Mouse (Mus musculus) hindbrain, embryonic 14.5 days (tissue): ENCODE results near the gene Upp2. TPM values are rescaled to one million over a fixed set of nuclear protein-coding genes. Genes with fewer than 3 reads are reported as not detected.

Experiments
- ATAC-seq: fragments of 200-750 bp; cut with Nextera tagmentation; 2 replicates; pipeline ENCODE4 v1.8.0; 2017; ENCODE audit warnings: moderate number of reproducible peaks, mild to moderate bottlenecking, moderate TSS enrichment, moderate library complexity; ENCODE audit not compliant: low FRiP score
- DNase-seq: peaks from one replicate; pipeline ENCODE4 v3.0.0-alpha.2; 2015; ENCODE audit warnings: low spot score
- H3K27ac ChIP-seq: fragments of 300-500 bp; sonication (generic); 2 replicates; pipeline ENCODE4 v1.5.1; 2014; ENCODE audit warnings: mild to moderate bottlenecking, moderate library complexity
- H3K27me3 ChIP-seq: fragments of 300-500 bp; sonication (generic); 2 replicates; pipeline ENCODE4 v1.6.1; 2014; ENCODE audit warnings: mild to moderate bottlenecking, low read length, mixed read lengths; ENCODE audit not compliant: control insufficient read depth, insufficient read depth
- H3K36me3 ChIP-seq: fragments of 300-500 bp; sonication (generic); replicated peaks from 2 replicates; pipeline ENCODE4 v1.6.1; 2014; ENCODE audit not compliant: control insufficient read depth, insufficient read depth
- H3K4me1 ChIP-seq: fragments of 300-500 bp; sonication (generic); replicated peaks from 2 replicates; pipeline ENCODE4 v1.6.1; 2014; ENCODE audit warnings: antibody characterized with exemption, low read length, mixed read lengths; ENCODE audit not compliant: control insufficient read depth, insufficient read depth
- H3K4me2 ChIP-seq: fragments of 300-500 bp; sonication (generic); replicated peaks from 2 replicates; pipeline ENCODE4 v1.6.1; 2014; ENCODE audit warnings: mild to moderate bottlenecking, moderate library complexity
- H3K4me3 ChIP-seq: fragments of 300-500 bp; sonication (generic); replicated peaks from 2 replicates; pipeline ENCODE4 v1.5.1; 2014; ENCODE audit warnings: mild to moderate bottlenecking, low read length
- H3K9ac ChIP-seq: fragments of 300-500 bp; sonication (generic); 2 replicates; pipeline ENCODE4 v1.6.1; 2014
- H3K9me3 ChIP-seq: fragments of 300-500 bp; sonication (generic); 2 replicates; pipeline ENCODE4 v1.6.1; 2016; ENCODE audit warnings: low read length; ENCODE audit not compliant: control insufficient read depth
- WGBS: fragments of 180-500 bp; shearing (Covaris S2); extraction: QIAGEN DNeasy Blood & Tissue Kit; methylation state at CpG from one replicate; pipeline ENCODE4 v1.1.7; 2014; 5-methylcytosine and 5-hydroxymethylcytosine counted together
- polyA plus RNA-seq: library from polyadenylated mRNA; unstranded; fragments of >200 nt; fragmentation: Nextera tagmentation; extraction: Ambion mirVana; gene quantifications from 2 replicates; pipeline ENCODE4 v1.2.1, GENCODE M21; 2014

Gene Upp2
- polyA plus RNA-seq, 1 experiment from 2014 or later: 16.1 TPM

DNA sequence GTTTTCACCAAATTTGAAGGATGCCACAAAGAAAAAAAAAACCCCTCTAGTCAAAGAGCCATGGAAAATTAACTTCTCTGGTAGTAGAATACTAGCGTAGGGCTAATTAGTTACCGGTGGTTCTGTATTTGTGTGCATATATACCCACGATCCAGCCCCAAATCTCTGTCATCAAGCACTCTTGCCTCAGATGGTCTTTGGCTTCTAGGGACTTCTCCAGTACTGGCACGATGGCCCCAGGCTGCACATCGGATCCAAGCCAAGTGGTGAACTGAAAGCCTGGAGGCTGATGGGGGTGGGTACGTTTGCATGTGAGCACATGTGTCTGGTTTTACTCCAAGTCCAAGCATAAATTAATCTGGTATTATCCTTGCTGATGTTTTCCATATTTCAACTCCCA, 88.1 kb downstream of the Upp2 start:
- 0 out of 2 replicates have a peak, but pooled peaks cover 5% of the 10 kb centered on the region for H3K9me3 ChIP-seq
- H3K9ac ChIP-seq: no peak overlapping the region
- WGBS: 83% methylated on average over 6 of the region's 6 CpGs
- no peaks in the 10 kb centered on the region for H3K36me3 ChIP-seq
- no peak overlapping the region for H3K27ac ChIP-seq
- H3K4me3 ChIP-seq: no peak overlapping the region
- H3K4me1 ChIP-seq: no peaks in the 10 kb centered on the region; the same call in 1 of the 2 replicates
- ATAC-seq: no peak
- no peaks in the 10 kb centered on the region; the same call in 1 of the 2 replicates for H3K27me3 ChIP-seq
- H3K4me2 ChIP-seq: no peak overlapping the region
- DNase-seq: no peak

DNA sequence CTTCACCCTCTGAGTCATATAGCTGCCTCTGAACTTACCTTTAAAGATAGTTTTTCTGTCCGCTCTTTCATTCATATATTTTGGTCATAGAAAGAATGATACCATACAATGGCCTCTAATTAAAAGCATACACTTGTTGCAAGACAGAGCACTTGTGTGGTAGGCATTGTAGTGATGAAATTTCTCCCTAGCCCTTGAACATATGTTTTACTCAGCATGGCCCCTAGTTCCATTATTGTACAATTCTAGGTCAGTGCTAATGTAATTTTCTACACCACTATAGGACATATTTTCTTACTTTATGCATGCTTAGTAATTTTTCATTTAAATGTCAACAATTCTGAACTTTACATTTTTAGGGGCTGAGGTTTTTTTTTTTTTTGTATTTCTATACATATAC, 89.9 kb downstream of the Upp2 start:
- Histone ChIP-seq H3K36me3 (no peaks in the 10 kb centered on the region), H3K4me2 (no peak overlapping the region), H3K27ac (no peak overlapping the region), H3K9me3 (0 out of 2 replicates have a peak, but pooled peaks cover 5% of the 10 kb centered on the region), H3K9ac (no peak overlapping the region), H3K4me3 (no peak overlapping the region), H3K27me3 (no peaks in the 10 kb centered on the region; the same call in 1 of the 2 replicates), H3K4me1 (no peaks in the 10 kb centered on the region; the same call in 1 of the 2 replicates)
- 98% methylated on average over 1 of the region's 1 CpGs for WGBS
- DNase-seq: no peak
- no peak for ATAC-seq

DNA sequence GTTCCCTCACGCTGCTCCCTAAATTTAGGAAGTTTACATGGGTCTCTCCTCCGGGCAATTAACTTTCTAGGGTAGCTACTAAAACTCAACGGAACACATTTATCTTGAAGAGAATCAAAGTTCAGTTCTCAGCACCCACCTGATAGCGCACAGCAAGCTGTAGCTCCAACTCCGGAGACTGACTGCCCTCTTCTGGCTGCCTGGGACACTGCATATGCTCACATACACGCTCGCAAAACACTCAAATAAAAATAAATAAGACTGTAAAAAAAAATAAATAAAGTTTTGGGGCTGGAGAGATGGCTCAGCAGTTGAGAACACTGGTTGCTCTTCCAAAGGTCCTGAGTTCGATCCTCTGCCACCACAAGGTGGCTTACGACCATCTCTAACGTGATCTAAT, 90.8 kb downstream of the Upp2 start:
- ATAC-seq (no peak), DNase-seq (no peak)
- Histone ChIP-seq H3K36me3 (no peaks in the 10 kb centered on the region), H3K4me1 (no peaks in the 10 kb centered on the region; the same call in 1 of the 2 replicates), H3K9ac (no peak overlapping the region), H3K4me3 (no peak overlapping the region), H3K27ac (no peak overlapping the region), H3K27me3 (no peaks in the 10 kb centered on the region; the same call in 1 of the 2 replicates), H3K9me3 (0 out of 2 replicates have a peak, but pooled peaks cover 5% of the 10 kb centered on the region), H3K4me2 (no peak overlapping the region)
- WGBS: 96% methylated on average over 10 of the region's 10 CpGs

DNA sequence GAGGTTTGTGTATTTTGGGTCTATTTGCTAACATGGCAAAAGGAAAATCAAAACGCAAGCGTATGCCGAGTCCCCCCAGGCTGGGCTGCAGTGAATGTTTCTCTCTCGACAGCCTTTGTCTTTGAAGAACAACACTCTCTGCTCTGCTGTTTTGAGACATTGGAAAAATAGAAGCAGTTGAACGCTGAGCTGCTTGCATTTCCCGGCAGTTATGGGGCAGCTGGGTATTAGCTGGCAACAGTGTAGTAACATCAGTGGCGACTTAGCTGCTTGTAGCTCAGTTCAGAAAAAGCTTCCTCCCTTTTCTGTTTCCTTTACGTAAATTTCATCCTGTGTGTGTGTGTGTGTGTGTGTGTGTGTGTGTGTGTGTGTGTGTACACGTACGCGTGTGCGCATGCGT, 93.5 kb downstream of the Upp2 start:
- 0 out of 2 replicates have a peak, but pooled peaks cover 5% of the 10 kb centered on the region for H3K9me3 ChIP-seq
- H3K4me1 ChIP-seq: no peaks in the 10 kb centered on the region; the same call in 1 of the 2 replicates
- H3K4me3 ChIP-seq: no peak overlapping the region
- no peak overlapping the region for H3K27ac ChIP-seq
- DNase-seq (no peak), ATAC-seq (no peak)
- whole genome bisulfite sequencing: 64% methylated on average over 13 of the region's 13 CpGs
- 0 out of 2 replicates have a peak overlapping the region, but pooled peaks have one; percentile 20 for H3K9ac ChIP-seq
- H3K36me3 ChIP-seq: no peaks in the 10 kb centered on the region
- H3K4me2 ChIP-seq: 0 out of 2 replicates have a peak overlapping the region, but pooled peaks have one; percentile 7
- no peaks in the 10 kb centered on the region; the same call in 1 of the 2 replicates for H3K27me3 ChIP-seq

DNA sequence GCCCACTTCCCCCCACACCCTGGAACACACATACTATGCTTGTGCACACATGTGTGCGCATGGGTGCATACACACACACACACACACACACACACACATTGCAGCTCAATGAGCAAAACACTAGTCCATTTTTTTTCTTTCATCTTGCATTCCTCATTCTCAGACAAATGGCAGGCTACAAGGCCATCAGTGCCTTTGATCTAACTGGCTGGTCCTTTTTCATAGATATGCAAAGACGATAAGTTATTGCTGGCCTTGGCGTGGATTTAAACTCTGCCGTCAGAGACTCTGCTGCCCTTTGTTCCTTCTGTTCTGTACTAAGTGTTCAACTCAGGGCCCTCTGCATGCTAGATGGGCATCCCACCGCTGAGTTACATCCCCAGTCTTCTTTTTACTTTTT, 94.0 kb downstream of the Upp2 start:
- 0 out of 2 replicates have a peak, but pooled peaks cover 5% of the 10 kb centered on the region for H3K9me3 ChIP-seq
- no peak for ATAC-seq
- H3K4me1 ChIP-seq: no peaks in the 10 kb centered on the region; the same call in 1 of the 2 replicates
- H3K9ac ChIP-seq: no peak overlapping the region
- no peaks in the 10 kb centered on the region for H3K36me3 ChIP-seq
- H3K27ac ChIP-seq: no peak overlapping the region
- H3K4me2 ChIP-seq: no peak overlapping the region
- WGBS: 73% methylated on average over 5 of the region's 5 CpGs
- no peak for DNase-seq
- no peak overlapping the region for H3K4me3 ChIP-seq
- H3K27me3 ChIP-seq: no peaks in the 10 kb centered on the region; the same call in 1 of the 2 replicates

DNA sequence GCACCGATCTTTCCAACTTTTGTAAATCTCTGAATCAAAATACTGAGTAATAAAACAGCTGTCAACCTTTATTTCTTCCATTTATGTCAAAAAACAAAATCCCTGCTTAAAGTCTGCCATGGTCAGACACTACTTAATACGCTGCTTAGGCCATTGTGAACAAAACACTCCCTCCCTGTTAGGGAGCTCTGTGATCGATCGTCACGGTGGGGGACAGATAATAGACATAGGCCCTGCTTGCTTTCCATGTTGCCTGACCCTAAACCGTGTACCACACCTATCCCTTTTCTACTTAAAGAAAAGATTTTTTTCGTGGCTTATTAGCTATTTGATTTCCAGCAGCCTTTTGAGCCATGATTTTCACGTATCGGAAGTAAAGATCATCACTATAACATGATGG, 95.6 kb downstream of the Upp2 start:
- 53% methylated on average over 9 of the region's 9 CpGs for WGBS
- H3K9ac ChIP-seq: no peak overlapping the region
- H3K36me3 ChIP-seq: no peaks in the 10 kb centered on the region

DNA sequence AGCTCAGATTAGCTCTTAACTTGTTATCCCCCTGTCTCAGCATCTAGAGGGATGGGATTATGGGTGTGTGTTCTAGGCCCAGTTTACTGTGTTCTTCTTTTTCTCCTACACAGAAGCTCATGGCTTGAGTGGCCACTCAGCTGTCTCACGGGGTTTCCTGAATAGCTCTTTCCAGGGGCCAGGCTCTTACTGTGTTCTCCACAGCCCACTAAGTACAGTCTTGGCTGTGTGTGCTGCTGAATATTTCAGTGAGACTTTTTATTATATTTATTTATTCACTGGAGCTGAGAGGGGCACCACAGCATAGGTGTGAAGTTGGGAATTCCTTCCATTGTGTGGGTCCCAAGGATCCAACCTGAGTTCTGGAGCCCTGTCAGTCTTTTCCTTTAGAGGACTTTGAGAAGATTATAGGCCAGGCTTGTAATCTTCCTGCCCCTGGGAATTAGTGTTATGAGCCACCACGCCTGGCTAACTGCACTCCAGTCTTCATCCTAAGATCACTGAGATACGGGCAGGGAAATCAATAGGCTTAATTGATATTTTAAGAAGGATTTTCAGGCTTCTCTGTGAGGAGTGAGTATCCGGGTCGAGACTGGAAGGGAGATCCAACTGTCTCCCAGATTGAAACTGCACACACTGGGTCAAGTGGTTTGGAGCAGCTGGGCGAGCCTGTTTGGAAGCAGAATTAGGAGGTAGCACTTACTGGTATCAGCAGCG, 96.5 kb downstream of the Upp2 start:
- ATAC-seq: no peak
- WGBS: 82% methylated on average over 7 of the region's 7 CpGs
- H3K36me3 ChIP-seq: no peaks in the 10 kb centered on the region
- no peaks in the 10 kb centered on the region; the same call in 1 of the 2 replicates for H3K4me1 ChIP-seq
- H3K4me2 ChIP-seq: no peak overlapping the region
- no peaks in the 10 kb centered on the region for H3K9me3 ChIP-seq
- H3K27ac ChIP-seq: no peak overlapping the region
- DNase-seq: no peak
- no peaks in the 10 kb centered on the region; the same call in 1 of the 2 replicates for H3K27me3 ChIP-seq
- no peak overlapping the region for H3K4me3 ChIP-seq
- H3K9ac ChIP-seq: no peak overlapping the region

More for the DNA sequence above, 95.6 kb downstream of the Upp2 start:
- no peak overlapping the region for H3K27ac ChIP-seq
- H3K27me3 ChIP-seq: no peaks in the 10 kb centered on the region; the same call in 1 of the 2 replicates
- H3K4me2 ChIP-seq: no peak overlapping the region
- no peak for ATAC-seq
- no peak overlapping the region for H3K4me3 ChIP-seq
- H3K9me3 ChIP-seq: 0 out of 2 replicates have a peak, but pooled peaks cover 2% of the 10 kb centered on the region
- H3K4me1 ChIP-seq: no peaks in the 10 kb centered on the region; the same call in 1 of the 2 replicates
- no peak for DNase-seq

DNA sequence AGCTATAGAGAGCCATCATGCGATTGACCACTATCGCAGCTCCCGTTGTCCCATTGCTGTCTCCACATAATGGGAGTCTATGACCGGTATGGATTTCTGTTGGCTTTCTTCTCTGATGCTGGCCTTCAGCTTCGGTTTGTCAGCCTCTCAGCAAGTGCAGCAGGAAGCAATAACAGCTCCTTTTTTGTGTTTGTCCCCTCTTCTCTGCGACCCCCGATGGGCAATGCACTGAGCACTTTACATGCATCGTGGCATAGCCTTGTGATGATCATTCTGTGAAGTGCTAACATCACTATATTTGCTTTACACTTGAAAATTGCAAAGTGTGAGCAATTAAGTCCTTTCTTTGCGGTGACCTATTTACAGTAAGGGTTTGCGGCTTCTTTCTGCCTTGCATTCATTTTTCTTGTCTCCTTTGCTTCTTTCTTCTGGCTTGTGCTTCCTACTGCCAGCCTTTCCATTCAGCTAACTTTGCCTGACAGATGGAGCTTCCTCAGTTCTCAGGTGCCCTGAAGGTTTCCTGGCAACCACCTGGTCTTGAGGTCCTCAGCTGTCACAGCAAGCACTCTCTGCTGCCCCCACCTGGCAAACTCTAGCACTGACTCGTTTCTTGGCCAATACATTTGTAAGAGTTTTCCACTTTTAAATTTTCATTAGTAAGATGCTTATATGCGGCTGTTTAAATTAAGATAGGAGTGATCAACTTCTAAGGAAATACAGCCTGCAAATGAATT, 98.2 kb downstream of the Upp2 start:
- Histone ChIP-seq H3K4me1 (no peaks in the 10 kb centered on the region; the same call in 1 of the 2 replicates), H3K27me3 (no peaks in the 10 kb centered on the region), H3K36me3 (no peaks in the 10 kb centered on the region), H3K9me3 (no peaks in the 10 kb centered on the region), H3K4me2 (no peak overlapping the region), H3K27ac (no peak overlapping the region), H3K4me3 (no peak overlapping the region), H3K9ac (no peak overlapping the region)
- 84% methylated on average over 12 of the region's 12 CpGs for WGBS
- peak; percentile 75 for DNase-seq
- no peak for ATAC-seq

DNA sequence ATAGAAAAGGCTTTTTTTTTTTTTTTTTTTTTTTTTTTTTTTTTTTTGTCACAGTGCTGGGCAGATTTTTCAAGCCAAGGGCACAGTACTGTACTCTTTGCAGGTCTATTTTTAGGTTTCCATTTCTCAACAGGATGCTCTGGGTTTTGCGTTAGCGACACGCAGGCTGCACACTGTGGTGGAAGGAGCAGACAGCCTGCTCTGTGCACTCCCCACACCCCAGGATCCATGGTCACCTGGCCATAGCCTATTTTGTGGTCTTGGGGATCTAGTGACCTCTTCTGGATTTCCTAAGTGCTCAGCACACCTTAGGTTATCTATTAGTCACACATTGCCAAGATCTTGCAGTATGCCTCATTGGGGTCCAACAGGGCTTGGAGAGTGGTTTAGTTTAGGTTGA, 100.2 kb downstream of the Upp2 start:
- Histone ChIP-seq H3K4me3 (no peak overlapping the region), H3K27me3 (no peaks in the 10 kb centered on the region), H3K9ac (no peak overlapping the region), H3K27ac (no peak overlapping the region), H3K4me1 (no peaks in the 10 kb centered on the region), H3K4me2 (no peak overlapping the region), H3K36me3 (no peaks in the 10 kb centered on the region), H3K9me3 (peaks cover 9% of the 10 kb centered on the region; the same call in 1 of the 2 replicates)
- 87% methylated on average over 3 of the region's 3 CpGs for WGBS
- no peak for DNase-seq
- no peak for ATAC-seq
